Mouse (Mus musculus) brown adipose tissue, adult 24 weeks (tissue): ENCODE measurements at regions not wholly inside any gene's neighbourhood (a gene's known extent, or its start where the extent isn't known, plus 50 kb on each side); places are given as distances from the start of the nearest gene placed in this dataset.
A peak's percentile ranks its signal among the peaks of the same experiment; 100 is the strongest.

Experiments used
- H3K27ac ChIP-seq: fragments of 200-500 bp; replicated peaks from 2 replicates; pipeline ENCODE4 v1.5.1; 2012; ENCODE audit warnings: low read depth, mild to moderate bottlenecking, low read length
- H3K4me1 ChIP-seq: fragments of 200-500 bp; 2 replicates; pipeline ENCODE4 v1.6.1; 2012; ENCODE audit warnings: low read length, mixed read lengths; ENCODE audit not compliant: control insufficient read depth, insufficient read depth, insufficient read length
- H3K4me3 ChIP-seq: fragments of 200-500 bp; 2 replicates; pipeline ENCODE4 v1.5.1; 2012; ENCODE audit warnings: low read depth, mild to moderate bottlenecking, low read length, moderate library complexity; ENCODE audit not compliant: insufficient read depth

- no peak overlapping the region for H3K4me3 ChIP-seq
- no peak overlapping the region for H3K27ac ChIP-seq
- peaks cover 4% of the 10 kb centered on the region; the same call in 1 of the 2 replicates for H3K4me1 ChIP-seq
Observed at GRCm38 (mm10) chr2:50971131-50971825, 177.6 kb downstream of the Rnd3 start.

- Histone ChIP-seq H3K27ac (no peak overlapping the region), H3K4me1 (peaks cover 4% of the 10 kb centered on the region; the same call in 1 of the 2 replicates), H3K4me3 (no peak overlapping the region)
Observed at GRCm38 (mm10) chr2:50968382-50968781, 180.5 kb downstream of the Rnd3 start.

- Histone ChIP-seq H3K4me1 (peaks cover 4% of the 10 kb centered on the region; the same call in 1 of the 2 replicates), H3K4me3 (no peak overlapping the region), H3K27ac (no peak overlapping the region)
Observed at GRCm38 (mm10) chr2:50967826-50968225, 181.1 kb downstream of the Rnd3 start.

- H3K4me3 ChIP-seq: no peak overlapping the region
- no peak overlapping the region for H3K27ac ChIP-seq
- H3K4me1 ChIP-seq: peaks cover 4% of the 10 kb centered on the region; the same call in 1 of the 2 replicates
Observed at GRCm38 (mm10) chr2:50967133-50967532, 181.8 kb downstream of the Rnd3 start.

GRCm38 (mm10) chr2:50965485-50966017 lies 183.4 kb downstream of the Rnd3 start:
- Histone ChIP-seq H3K27ac (no peak overlapping the region), H3K4me1 (peaks cover 4% of the 10 kb centered on the region; the same call in 1 of the 2 replicates), H3K4me3 (no peak overlapping the region)

GRCm38 (mm10) chr2:50964062-50964461 lies 184.8 kb downstream of the Rnd3 start:
- peaks cover 4% of the 10 kb centered on the region; the same call in 1 of the 2 replicates for H3K4me1 ChIP-seq
- H3K4me3 ChIP-seq: no peak overlapping the region
- H3K27ac ChIP-seq: no peak overlapping the region

GRCm38 (mm10) chr2:50961049-50961448 lies 187.9 kb downstream of the Rnd3 start:
- Histone ChIP-seq H3K27ac (no peak overlapping the region), H3K4me1 (no peaks in the 10 kb centered on the region), H3K4me3 (no peak overlapping the region)

- Histone ChIP-seq H3K27ac (no peak overlapping the region), H3K4me3 (no peak overlapping the region), H3K4me1 (no peaks in the 10 kb centered on the region)
Observed at GRCm38 (mm10) chr2:50959323-50959722, 189.6 kb downstream of the Rnd3 start.

- H3K27ac ChIP-seq: no peak overlapping the region
- H3K4me3 ChIP-seq: no peak overlapping the region
- H3K4me1 ChIP-seq: no peaks in the 10 kb centered on the region
Observed at GRCm38 (mm10) chr2:50954361-50955066, 194.4 kb downstream of the Rnd3 start.

- H3K27ac ChIP-seq: no peak overlapping the region
- no peak overlapping the region for H3K4me3 ChIP-seq
- no peaks in the 10 kb centered on the region for H3K4me1 ChIP-seq
Observed at GRCm38 (mm10) chr2:50951027-50951426, 197.9 kb downstream of the Rnd3 start.

GRCm38 (mm10) chr2:50949717-50950116 lies 199.2 kb downstream of the Rnd3 start:
- Histone ChIP-seq H3K4me1 (no peaks in the 10 kb centered on the region), H3K4me3 (no peak overlapping the region), H3K27ac (no peak overlapping the region)

- Histone ChIP-seq H3K4me1 (peaks cover 7% of the 10 kb centered on the region; the same call in 1 of the 2 replicates), H3K27ac (no peak overlapping the region), H3K4me3 (no peak overlapping the region)
Observed at GRCm38 (mm10) chr2:50945526-50945925, 203.4 kb downstream of the Rnd3 start.

- peak overlapping the region; percentile 30 for H3K4me3 ChIP-seq
- peaks cover 7% of the 10 kb centered on the region; the same call in 1 of the 2 replicates for H3K4me1 ChIP-seq
- peak overlapping the region; percentile 76 for H3K27ac ChIP-seq
Observed at GRCm38 (mm10) chr2:50943180-50943579, 205.7 kb downstream of the Rnd3 start.

- Histone ChIP-seq H3K4me1 (peaks cover 7% of the 10 kb centered on the region; the same call in 1 of the 2 replicates), H3K27ac (peak overlapping the region; percentile 76), H3K4me3 (peak overlapping the region; percentile 30)
Observed at GRCm38 (mm10) chr2:50942741-50943140, 206.2 kb downstream of the Rnd3 start.

- no peak overlapping the region for H3K27ac ChIP-seq
- no peak overlapping the region for H3K4me3 ChIP-seq
- no peaks in the 10 kb centered on the region for H3K4me1 ChIP-seq
Observed at GRCm38 (mm10) chr2:50932936-50933335, 216.0 kb downstream of the Rnd3 start.
